Mouse (Mus musculus) liver, embryonic 13.5 days (tissue): ENCODE results near the gene Rtca. TPM values are rescaled to one million over a fixed set of nuclear protein-coding genes. Genes with fewer than 3 reads are reported as not detected.

Experiments
- ATAC-seq: fragments of 200-750 bp; cut with Nextera tagmentation; 2 replicates; pipeline ENCODE4 v1.8.0; 2017; ENCODE audit warnings: low read depth, mild to moderate bottlenecking, moderate number of reproducible peaks, moderate library complexity
- DNase-seq: peaks from one replicate; pipeline ENCODE4 v3.0.0; 2022
- H3K27ac ChIP-seq: fragments of 300-500 bp; sonication (generic); 2 replicates; pipeline ENCODE4 v1.5.1; 2015; ENCODE audit warnings: moderate library complexity, mild to moderate bottlenecking, inconsistent platforms
- H3K27me3 ChIP-seq: fragments of 300-500 bp; sonication (generic); 2 replicates; pipeline ENCODE4 v1.6.1; 2015; ENCODE audit warnings: mild to moderate bottlenecking, inconsistent platforms
- H3K36me3 ChIP-seq: fragments of 300-500 bp; sonication (generic); 2 replicates; pipeline ENCODE4 v1.6.1; 2015; ENCODE audit warnings: mild to moderate bottlenecking, inconsistent platforms
- H3K4me1 ChIP-seq: fragments of 300-500 bp; sonication (generic); replicated peaks from 2 replicates; pipeline ENCODE4 v1.6.1; 2015; ENCODE audit warnings: inconsistent platforms
- H3K4me2 ChIP-seq: fragments of 300-500 bp; sonication (generic); 2 replicates; pipeline ENCODE4 v1.6.1; 2015; ENCODE audit warnings: inconsistent platforms, mild to moderate bottlenecking, moderate library complexity
- H3K4me3 ChIP-seq: fragments of 300-500 bp; sonication (generic); replicated peaks from 2 replicates; pipeline ENCODE4 v1.5.1; 2015; ENCODE audit warnings: mild to moderate bottlenecking, inconsistent platforms
- H3K9ac ChIP-seq: fragments of 300-500 bp; sonication (generic); 2 replicates; pipeline ENCODE4 v1.6.1; 2015; ENCODE audit warnings: mild to moderate bottlenecking, inconsistent platforms
- H3K9me3 ChIP-seq: fragments of 300-500 bp; sonication (generic); replicated peaks from 2 replicates; pipeline ENCODE4 v1.6.1; 2016; ENCODE audit warnings: inconsistent platforms
- WGBS: fragments of 180-500 bp; shearing (Covaris S2); methylation state at CpG from one replicate; pipeline ENCODE4 v1.1.7; 2015; ENCODE audit not compliant: insufficient replicate concordance; 5-methylcytosine and 5-hydroxymethylcytosine counted together
- polyA plus RNA-seq: library from polyadenylated mRNA; unstranded; fragments of >200 nt; fragmentation: Nextera tagmentation; extraction: Ambion mirVana; gene quantifications from 2 replicates; pipeline ENCODE4 v1.2.1, GENCODE M21; 2015

The Rtca gene
- polyA plus RNA-seq, 1 experiment from 2014 or later = 40.3 TPM

DNA sequence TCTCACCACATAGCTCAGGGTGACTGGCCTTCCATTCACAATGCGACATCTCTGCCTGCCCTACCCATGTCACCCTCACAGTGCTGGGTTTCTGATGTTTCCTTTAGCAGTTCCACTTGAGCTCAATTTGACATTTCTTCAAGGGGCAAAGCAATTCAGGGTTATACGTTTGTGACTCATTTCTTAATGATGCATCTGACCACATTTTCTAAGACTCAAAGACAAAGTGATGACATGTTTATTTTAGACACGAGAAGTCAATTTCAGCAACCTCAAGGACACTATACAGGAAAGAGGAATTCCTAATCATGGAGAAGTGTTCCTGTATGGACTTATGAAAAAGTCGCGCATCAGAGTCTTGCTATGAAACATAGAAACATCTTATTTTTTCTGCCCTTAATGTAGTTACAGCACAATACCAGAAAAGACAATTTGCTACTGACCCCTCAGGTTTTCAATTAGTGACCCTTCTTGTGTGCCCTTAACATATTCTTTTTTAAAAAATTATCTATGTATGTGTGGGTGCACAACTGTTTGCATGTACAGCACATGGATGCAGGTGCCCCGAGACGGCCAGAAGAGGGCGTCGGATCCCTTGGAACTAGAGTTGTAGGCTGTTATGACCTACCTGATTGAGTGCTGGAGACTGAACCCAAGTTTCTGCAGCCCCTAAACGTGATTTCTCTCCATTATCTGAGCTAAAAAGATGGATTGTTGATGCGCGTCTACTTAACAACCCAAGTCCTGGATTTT lies 4.3 kb upstream of the Rtca start:
- Histone ChIP-seq H3K4me3 (peak overlapping the region; percentile 62), H3K4me1 (peaks cover 34% of the 10 kb centered on the region), H3K9me3 (no peaks in the 10 kb centered on the region), H3K4me2 (peak overlapping the region; percentile 83), H3K27me3 (no peaks in the 10 kb centered on the region), H3K9ac (no peak overlapping the region), H3K36me3 (no peaks in the 10 kb centered on the region), H3K27ac (no peak overlapping the region)
- peak; percentile 24 for DNase-seq
- WGBS = 35% methylated on average over 12 of the region's 12 CpGs
- ATAC-seq = no peak

DNA sequence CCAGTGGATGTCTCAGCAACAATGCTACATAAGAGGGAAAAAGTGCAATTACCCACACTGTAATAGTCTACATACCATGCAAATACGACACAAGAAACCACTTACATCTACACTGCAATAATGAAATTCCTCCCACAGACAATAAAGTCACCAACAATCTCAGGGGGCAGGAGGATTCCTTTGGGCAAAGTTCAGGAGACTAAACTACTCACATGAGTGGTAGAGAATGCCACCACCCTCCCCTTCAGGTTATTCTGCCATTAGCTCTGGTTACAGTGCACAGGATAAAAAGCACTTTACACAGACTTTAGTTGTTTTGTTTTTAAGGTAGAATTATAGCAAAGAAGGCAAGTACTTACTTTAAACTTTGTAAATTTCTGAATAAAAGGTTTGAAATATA lies 12.3 kb downstream of the Rtca start:
- H3K4me3 ChIP-seq = no peak overlapping the region
- H3K9ac ChIP-seq = no peak overlapping the region
- no peaks in the 10 kb centered on the region for H3K27me3 ChIP-seq
- ATAC-seq (no peak), DNase-seq (no peak)
- no peak overlapping the region for H3K4me2 ChIP-seq
- no peak overlapping the region for H3K27ac ChIP-seq
- 91% methylated on average over 1 of the region's 1 CpGs for WGBS
- H3K9me3 ChIP-seq = no peaks in the 10 kb centered on the region
- no peaks in the 10 kb centered on the region for H3K4me1 ChIP-seq
- H3K36me3 ChIP-seq = peaks cover 78% of the 10 kb centered on the region

DNA sequence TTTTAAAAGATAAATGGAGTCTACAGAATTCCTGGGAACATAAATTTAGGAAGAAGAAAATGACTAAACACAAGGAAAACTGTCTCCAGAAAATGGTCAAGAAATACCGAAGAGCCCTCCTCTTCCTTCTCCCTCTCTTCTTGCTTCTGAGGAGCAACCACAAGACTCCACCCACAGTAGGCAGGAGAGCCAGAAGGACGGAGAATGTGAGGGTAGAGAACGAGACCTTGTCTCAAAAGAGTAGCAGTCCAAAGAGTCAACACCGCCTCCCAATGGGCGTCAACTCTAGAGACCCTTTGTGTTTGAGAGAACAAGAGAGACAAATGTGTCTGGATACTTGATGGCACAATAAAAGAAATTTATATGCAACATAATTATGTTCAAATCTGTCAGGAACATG lies 14.3 kb downstream of the Rtca start:
- Histone ChIP-seq H3K27me3 (no peaks in the 10 kb centered on the region), H3K9ac (no peak overlapping the region), H3K27ac (no peak overlapping the region), H3K4me3 (no peak overlapping the region), H3K4me2 (no peak overlapping the region), H3K9me3 (no peaks in the 10 kb centered on the region), H3K36me3 (peaks cover 82% of the 10 kb centered on the region), H3K4me1 (no peaks in the 10 kb centered on the region)
- DNase-seq (no peak), ATAC-seq (no peak)
- WGBS = 53% methylated on average over 5 of the region's 5 CpGs

DNA sequence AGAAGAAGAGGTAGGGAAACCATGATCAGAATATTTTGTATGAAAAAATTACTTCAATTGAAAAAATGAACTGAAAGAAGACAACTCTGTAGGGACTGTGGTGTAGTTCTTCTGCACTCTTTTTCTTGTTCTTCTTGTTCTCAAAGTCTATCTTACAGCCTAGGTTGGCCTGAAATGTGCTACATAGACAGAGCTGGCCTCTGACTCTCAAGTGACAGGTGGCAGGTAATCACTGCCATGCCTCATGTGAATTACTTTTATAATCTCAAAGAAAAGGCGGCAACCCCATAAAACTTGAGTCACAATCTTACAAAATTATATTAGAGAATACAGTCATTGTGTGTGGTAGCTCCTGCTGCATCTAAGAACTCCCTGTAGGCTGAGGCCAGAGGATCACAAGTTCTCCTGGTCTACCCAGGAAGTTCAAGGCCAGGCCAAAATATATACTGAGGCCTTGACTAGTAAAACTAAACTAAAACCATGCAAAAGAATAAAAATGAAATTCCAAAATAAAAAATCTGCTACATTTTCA lies 16.0 kb downstream of the Rtca start:
- no peak overlapping the region for H3K4me3 ChIP-seq
- 77% methylated on average over 1 of the region's 1 CpGs for WGBS
- no peak for ATAC-seq
- H3K27me3 ChIP-seq = no peaks in the 10 kb centered on the region
- peaks cover 76% of the 10 kb centered on the region for H3K36me3 ChIP-seq
- no peak overlapping the region for H3K4me2 ChIP-seq
- H3K9ac ChIP-seq = no peak overlapping the region
- no peaks in the 10 kb centered on the region for H3K4me1 ChIP-seq
- no peak for DNase-seq
- no peak overlapping the region for H3K27ac ChIP-seq
- no peaks in the 10 kb centered on the region for H3K9me3 ChIP-seq

DNA sequence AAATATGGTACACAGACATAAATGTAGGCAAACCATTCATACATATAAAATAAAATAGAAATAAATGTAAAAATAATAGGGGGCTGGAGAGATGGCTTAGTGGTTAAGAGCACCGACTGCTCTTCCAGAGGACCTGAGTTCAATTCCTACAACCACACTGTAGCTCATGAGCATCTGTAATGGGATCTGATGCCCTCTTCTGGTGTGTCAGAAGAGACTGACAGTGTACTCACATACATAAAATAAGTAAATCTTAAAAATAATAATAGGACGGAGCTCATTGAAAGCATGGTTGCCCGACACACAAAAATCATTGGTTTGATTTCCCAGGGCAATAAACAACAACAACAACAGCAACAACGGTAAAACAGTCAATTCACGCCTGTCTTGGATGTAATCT lies 17.1 kb downstream of the Rtca start:
- no peak for ATAC-seq
- no peak for DNase-seq
- 85% methylated on average over 5 of the region's 5 CpGs for WGBS
- peaks cover 74% of the 10 kb centered on the region for H3K36me3 ChIP-seq
- no peak overlapping the region for H3K4me2 ChIP-seq
- H3K9ac ChIP-seq = no peak overlapping the region
- no peak overlapping the region for H3K27ac ChIP-seq
- no peaks in the 10 kb centered on the region for H3K4me1 ChIP-seq
- no peak overlapping the region for H3K4me3 ChIP-seq
- H3K9me3 ChIP-seq = no peaks in the 10 kb centered on the region
- no peaks in the 10 kb centered on the region for H3K27me3 ChIP-seq

DNA sequence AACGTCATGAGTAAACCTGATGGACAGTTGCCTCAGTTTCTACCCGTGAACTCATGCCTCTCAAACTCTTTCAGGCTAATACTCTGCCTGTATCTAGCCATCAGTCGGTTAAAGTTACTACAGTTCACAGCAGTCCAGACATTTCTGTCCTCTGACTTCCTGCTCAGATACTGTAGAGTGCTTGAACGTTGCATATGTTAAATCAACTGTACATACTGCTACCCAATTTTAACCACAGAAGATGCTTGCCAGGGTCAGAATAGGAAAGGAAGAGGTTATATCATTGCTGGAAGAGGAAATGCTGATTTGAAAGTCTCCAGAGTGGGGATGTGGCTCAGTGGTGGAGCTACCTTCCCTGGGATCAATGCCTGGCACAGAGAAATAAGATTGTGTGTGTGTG lies 24.7 kb downstream of the Rtca start:
- ATAC-seq = no peak
- 34% methylated on average over 4 of the region's 4 CpGs for WGBS
- no peak overlapping the region for H3K9ac ChIP-seq

DNA sequence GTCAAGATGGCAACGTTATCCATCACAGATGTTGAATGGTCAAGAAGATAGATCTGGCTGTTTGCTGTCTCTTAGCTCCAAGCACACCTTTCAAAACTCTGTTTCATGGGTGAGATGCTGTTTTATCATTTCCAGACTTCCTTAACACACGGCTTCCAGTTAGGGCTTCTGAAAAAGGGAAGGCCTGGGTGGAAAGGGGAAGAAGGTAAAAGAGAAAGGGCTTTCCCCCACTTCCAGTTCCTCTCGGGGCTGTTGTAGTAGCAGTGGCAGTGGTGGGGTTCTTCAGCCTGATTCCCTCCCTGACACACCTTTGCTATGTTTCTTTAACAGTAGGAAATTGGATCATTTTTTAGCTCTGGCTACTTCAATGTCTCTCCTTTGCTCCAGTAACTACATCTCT lies 25.3 kb downstream of the Rtca start:
- no peak for DNase-seq
- no peak for ATAC-seq
- Histone ChIP-seq H3K27ac (no peak overlapping the region), H3K4me1 (peaks cover 3% of the 10 kb centered on the region; the same call in 1 of the 2 replicates), H3K36me3 (peaks cover 6% of the 10 kb centered on the region), H3K9me3 (no peaks in the 10 kb centered on the region), H3K27me3 (no peaks in the 10 kb centered on the region), H3K9ac (no peak overlapping the region), H3K4me2 (no peak overlapping the region), H3K4me3 (no peak overlapping the region)
- WGBS = 27% methylated on average over 3 of the region's 3 CpGs

More for the DNA sequence above, 24.7 kb downstream of the Rtca start:
- Histone ChIP-seq H3K4me3 (no peak overlapping the region), H3K27me3 (no peaks in the 10 kb centered on the region), H3K4me2 (no peak overlapping the region), H3K27ac (no peak overlapping the region), H3K4me1 (peaks cover 3% of the 10 kb centered on the region; the same call in 1 of the 2 replicates), H3K36me3 (peaks cover 12% of the 10 kb centered on the region), H3K9me3 (no peaks in the 10 kb centered on the region)
- DNase-seq = no peak

DNA sequence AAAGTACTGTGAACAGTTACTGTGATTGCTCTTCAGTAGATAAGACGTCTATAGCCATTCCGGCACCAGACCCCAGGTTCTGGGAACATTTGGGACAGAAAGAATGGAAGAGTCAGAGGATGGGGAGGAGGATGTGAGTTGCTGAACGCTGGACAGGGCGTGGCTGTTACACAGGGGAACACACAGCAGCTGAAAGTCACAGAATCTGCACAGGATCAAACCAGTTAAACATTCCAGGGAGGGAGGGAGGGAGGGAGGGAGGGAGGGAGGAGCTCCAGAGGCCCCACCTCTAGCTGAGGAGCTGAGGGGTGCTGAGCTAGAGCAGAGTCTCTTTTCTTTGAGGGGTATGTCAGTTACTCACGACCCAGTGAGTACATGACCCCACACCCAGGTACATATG lies 27.1 kb downstream of the Rtca start:
- H3K27ac ChIP-seq = no peak overlapping the region
- no peaks in the 10 kb centered on the region for H3K9me3 ChIP-seq
- H3K36me3 ChIP-seq = no peaks in the 10 kb centered on the region
- 47% methylated on average over 5 of the region's 5 CpGs for WGBS
- H3K4me3 ChIP-seq = no peak overlapping the region
- ATAC-seq (no peak), DNase-seq (no peak)
- H3K4me1 ChIP-seq = peaks cover 3% of the 10 kb centered on the region; the same call in 1 of the 2 replicates
- H3K4me2 ChIP-seq = no peak overlapping the region
- peaks cover 5% of the 10 kb centered on the region; the same call in 1 of the 2 replicates for H3K27me3 ChIP-seq
- no peak overlapping the region for H3K9ac ChIP-seq

DNA sequence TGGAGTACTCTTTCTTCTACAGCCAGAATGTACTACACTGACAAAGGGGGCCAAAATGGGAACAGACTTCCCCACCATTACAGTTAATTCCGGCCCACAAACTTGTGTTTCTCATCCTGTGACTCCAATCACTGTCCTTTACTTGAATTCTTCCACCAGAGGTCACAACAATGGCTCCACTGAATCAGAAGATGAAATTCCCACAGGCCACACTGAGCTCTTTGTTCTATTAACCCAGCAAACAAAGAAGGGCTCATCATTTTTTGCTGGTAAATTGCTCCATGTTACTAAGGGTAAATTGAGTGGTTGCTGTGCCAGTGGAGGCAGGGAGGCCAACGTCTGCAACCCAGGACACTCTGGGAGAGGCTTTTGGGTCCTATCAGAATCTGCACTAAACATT lies 27.9 kb downstream of the Rtca start:
- H3K9me3 ChIP-seq = no peaks in the 10 kb centered on the region
- no peak overlapping the region for H3K4me2 ChIP-seq
- DNase-seq = no peak
- H3K9ac ChIP-seq = no peak overlapping the region
- no peak for ATAC-seq
- peaks cover 3% of the 10 kb centered on the region; the same call in 1 of the 2 replicates for H3K4me1 ChIP-seq
- H3K36me3 ChIP-seq = no peaks in the 10 kb centered on the region
- 71% methylated on average over 2 of the region's 2 CpGs for WGBS
- no peak overlapping the region for H3K4me3 ChIP-seq
- H3K27me3 ChIP-seq = peaks cover 5% of the 10 kb centered on the region; the same call in 1 of the 2 replicates
- H3K27ac ChIP-seq = no peak overlapping the region

DNA sequence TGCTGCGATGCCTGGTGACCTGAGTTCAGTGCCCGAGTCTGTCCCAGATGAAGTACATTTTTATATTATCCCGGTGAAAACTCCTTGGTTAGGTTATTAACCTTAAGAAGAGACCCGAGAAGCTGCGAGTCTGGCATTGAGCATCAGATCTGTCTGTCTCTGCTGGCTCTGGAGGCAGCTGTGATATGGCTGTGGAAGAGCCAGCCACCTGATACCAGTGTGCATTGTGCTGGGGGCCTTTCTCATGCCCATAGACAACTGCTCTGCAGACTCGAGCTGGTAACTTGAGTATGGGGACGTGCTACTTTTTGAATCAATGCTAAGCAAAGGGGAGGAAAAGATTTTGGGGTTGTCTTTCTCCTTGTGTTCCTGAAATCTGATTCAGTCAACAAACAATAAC lies 30.7 kb downstream of the Rtca start:
- H3K4me2 ChIP-seq = no peak overlapping the region
- no peak for DNase-seq
- 72% methylated on average over 7 of the region's 7 CpGs for WGBS

DNA sequence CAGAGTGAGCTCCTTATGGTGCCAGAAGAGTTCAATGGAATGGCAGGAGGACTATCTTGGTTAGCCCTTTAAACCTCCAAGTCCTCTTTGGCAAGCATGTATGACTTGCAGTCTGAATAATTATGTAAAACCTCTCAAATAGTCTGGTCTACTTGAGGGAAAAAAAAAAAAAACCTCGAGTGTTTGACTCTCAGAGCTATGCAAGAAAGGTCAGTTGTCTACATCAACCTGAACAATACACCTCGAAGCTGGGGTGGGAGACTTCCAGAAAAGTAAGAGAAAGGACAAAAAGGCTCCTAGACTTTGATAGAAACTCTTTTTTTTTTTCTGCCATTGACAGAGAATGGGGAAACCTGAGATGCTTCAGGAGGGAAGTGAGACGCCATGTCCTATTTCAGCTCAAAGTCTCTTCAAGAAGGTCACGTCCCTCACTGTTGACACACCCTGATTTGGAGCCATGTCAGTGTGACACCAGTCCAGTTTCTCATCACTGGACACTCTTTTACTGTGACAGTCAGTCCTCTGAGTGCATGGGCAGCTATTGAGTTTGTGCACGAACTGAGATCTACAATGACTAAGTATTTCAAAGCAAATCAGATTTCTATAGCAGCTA lies 31.2 kb downstream of the Rtca start:
- Histone ChIP-seq H3K4me3 (no peak overlapping the region), H3K9me3 (no peaks in the 10 kb centered on the region), H3K27ac (no peak overlapping the region), H3K36me3 (no peaks in the 10 kb centered on the region), H3K9ac (no peak overlapping the region), H3K4me1 (0 out of 2 replicates have a peak, but pooled peaks cover 3% of the 10 kb centered on the region), H3K4me2 (no peak overlapping the region), H3K27me3 (peaks cover 5% of the 10 kb centered on the region; the same call in 1 of the 2 replicates)
- 46% methylated on average over 5 of the region's 5 CpGs for WGBS
- ATAC-seq = no peak
- DNase-seq = no peak

More for the DNA sequence above, 30.7 kb downstream of the Rtca start:
- Histone ChIP-seq H3K4me3 (no peak overlapping the region), H3K27me3 (peaks cover 5% of the 10 kb centered on the region; the same call in 1 of the 2 replicates), H3K9me3 (no peaks in the 10 kb centered on the region), H3K4me1 (0 out of 2 replicates have a peak, but pooled peaks cover 3% of the 10 kb centered on the region), H3K27ac (no peak overlapping the region), H3K36me3 (no peaks in the 10 kb centered on the region), H3K9ac (no peak overlapping the region)
- no peak for ATAC-seq
